Mouse (Mus musculus) E14TG2a.4 (cell line): ENCODE data around the gene Rpl36a.
"Not testable (repeated sequence)": the region's sequence is repeated elsewhere in the genome, so short reads cannot be mapped to it uniquely, and the experiment has no call there.

Source experiments
- CTCF ChIP-seq: conservative IDR thresholded peaks from 2 replicates; pipeline ENCODE4 v1.5.1; 2014; ENCODE audit warnings: low read length
- NANOG ChIP-seq: IDR thresholded peaks from 2 replicates; pipeline ENCODE4 v1.6.1; 2014; ENCODE audit warnings: borderline replicate concordance, low read length, mixed read lengths
- POU5F1 ChIP-seq: IDR thresholded peaks from 2 replicates; pipeline ENCODE4 v1.6.1; 2014; ENCODE audit warnings: low read length, borderline replicate concordance

- TF ChIP-seq CTCF: 0 out of 2 replicates have a peak, but pooled peaks have one; percentile 22
- TF ChIP-seq NANOG, POU5F1: not testable (repeated sequence)
Measured at GRCm38 (mm10) chrX:134539795-134540194, 45.7 kb upstream of the Rpl36a start.
